Mouse (Mus musculus): Measurements from ENCODE around the gene Naglu.

Naglu gene

DNA sequence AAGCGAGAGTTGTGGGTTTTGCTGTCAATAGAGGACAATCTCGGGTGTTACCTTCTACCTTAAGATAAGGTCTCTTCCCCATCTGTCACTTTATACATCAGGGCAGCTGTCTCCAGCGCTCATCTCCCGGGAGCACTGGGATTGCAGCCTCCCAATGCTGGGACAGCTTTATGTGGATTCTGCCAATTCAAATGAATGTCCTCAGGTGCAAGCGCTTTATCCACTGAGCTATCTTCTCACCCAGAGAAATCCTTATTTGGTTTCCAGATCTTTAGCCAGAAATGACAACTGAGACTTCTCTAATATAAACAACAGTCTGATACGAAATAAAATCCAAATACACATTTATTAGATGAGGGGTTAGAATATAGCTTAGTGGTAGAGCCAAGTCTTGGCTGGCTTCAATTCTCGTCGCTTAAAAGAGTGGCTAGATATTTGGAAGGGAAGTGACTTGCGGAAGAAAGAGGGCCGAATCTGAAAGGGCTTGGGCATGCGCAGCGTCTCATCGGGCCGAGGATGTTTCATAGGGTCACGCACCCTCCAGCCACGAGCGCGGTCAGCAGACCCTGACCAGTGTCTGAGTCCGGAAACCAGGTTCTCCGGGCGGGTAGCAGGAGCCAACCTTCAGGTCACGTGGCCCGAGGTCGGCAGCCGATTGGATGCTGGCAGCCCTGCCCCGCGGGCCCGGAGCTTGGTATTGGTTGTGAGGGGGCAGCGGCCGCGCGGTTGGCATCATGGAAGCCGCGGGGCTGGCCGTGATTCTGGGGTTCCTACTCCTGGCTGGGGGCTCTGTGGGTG lies at the start of gene Naglu:
Naglu (plus strand) TSS at position 622 of the 798 bp plus-strand sequence.
- DNase-seq = peak; percentile 97

GRCm38 (mm10) chr11:101023371-101023770 lies 46.4 kb upstream of the Naglu start:
- peak in 1 of 2 experiments; percentile 39 for DNase-seq

DNA sequence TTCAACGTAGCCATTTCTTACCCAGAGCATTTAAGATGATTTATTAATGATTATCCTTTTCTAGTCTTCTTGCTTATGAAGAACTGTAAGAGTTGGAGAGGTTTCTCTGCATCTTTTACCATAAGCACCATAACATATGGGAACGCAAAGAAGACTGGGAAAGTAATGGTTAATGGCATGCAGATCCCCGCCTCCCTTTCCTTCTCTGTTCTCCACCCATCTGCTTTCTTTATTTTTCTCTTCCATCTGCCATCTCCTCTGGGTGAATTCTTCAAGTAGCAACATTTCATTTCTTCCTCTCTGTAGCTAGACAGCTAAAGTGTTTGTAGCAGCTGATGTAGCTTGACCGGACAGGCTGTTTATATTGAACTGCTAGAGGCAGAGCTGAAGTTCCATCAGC lies 45.8 kb upstream of the Naglu start:
- DNase-seq = no peak

GRCm38 (mm10) chr11:101027121-101027520 lies 42.7 kb upstream of the Naglu start:
- no peak for DNase-seq

GRCm38 (mm10) chr11:101029320-101029719 lies 40.5 kb upstream of the Naglu start:
- no peak for DNase-seq

GRCm38 (mm10) chr11:101030136-101030807 lies 39.5 kb upstream of the Naglu start:
- DNase-seq = no peak

DNA sequence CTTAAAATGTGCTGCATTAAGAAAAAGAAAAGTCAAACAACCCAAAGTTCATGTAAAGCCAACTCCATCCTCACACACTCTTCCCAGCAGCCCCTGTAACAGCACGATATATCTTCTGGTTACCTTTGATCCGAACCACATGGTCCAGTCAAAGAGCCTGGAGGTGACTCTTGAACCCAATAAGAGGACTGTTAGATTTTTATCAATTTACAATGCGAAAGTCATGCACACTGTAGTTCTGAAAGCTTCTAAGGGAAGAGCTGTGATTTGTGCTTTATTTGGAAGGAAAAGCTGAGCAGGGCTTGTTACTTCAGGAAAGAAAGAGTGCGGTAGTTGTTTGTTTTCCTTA lies 39.0 kb upstream of the Naglu start:
- DNase-seq = no peak

- DNase-seq = no peak
Measured at GRCm38 (mm10) chr11:101031470-101031869, 38.3 kb upstream of the Naglu start.

- DNase-seq = no peak
Measured at GRCm38 (mm10) chr11:101033856-101034500, 35.8 kb upstream of the Naglu start.

DNA sequence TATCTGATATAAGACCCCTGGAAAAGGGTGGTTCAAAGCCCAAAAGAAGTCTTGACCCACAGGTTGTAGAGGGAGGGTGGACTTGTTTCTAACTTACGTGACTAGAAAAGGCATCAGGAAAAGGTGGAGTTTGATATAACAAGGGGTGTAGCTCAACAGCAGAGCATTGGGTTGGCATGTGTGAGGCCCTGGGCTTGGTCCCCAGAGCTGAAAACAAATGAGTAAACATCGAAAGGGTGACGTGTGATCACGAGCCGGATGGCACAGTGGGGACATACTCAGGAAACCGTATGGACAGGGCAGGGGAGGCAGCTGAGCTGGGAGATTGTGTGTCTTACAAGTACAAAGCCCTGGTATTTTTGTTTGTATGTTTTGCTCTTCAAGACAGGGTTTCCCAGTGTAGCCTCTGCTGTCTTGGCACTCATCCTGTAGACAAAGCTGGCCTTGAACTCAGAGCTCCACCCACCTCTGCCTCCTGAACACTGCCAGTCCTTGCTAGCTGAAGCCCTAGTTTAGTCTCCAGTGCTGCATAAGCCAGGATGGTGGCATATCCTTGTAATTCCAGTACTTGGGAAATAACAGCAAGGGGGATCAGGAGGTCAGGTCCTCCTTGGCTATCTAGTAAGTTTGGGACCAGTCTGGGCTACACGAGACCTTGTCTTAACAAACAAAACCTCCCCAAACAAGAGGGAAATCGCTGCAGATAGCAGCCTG lies 35.0 kb upstream of the Naglu start:
- DNase-seq = no peak

DNA sequence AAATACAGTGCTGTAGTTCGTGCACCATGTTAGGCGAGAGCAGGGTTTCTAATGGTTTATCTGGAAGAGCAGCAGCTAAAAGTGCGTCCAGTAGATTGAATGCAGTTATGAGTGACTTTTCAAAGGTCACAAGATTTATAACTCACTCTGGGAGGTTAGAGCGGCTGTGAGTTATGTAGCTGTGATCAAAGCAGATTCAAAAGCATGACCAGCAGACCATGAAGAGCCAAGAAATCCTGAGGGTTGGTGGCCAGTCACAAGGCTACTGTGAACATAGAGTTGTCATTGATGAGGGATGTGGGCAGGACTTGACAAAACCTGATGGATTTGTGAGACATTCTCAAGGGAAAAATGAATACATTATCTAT lies 34.5 kb upstream of the Naglu start:
- no peak for DNase-seq

DNA sequence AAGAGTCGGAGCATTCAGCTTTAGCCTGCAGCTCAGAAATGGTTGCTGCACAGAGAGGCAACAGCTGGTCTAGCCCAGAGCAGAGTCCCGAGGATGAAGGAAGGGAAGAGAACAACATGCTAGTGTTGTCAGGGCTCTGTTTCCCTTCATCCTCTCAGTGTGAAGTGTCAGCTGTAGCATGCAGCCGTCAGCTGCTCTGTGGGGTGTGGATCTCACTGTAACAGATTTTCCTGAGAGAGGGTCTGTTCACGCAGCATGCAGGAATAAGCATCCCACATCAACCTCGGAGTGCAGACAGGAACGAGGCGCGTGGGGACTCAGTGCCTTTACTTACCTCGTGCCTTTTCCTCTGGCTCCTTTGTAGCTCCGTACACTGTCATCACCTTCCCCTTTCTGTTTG lies 32.0 kb upstream of the Naglu start:
- no peak for DNase-seq

- no peak for DNase-seq
Measured at GRCm38 (mm10) chr11:101045826-101046225, 24.0 kb upstream of the Naglu start.

DNA sequence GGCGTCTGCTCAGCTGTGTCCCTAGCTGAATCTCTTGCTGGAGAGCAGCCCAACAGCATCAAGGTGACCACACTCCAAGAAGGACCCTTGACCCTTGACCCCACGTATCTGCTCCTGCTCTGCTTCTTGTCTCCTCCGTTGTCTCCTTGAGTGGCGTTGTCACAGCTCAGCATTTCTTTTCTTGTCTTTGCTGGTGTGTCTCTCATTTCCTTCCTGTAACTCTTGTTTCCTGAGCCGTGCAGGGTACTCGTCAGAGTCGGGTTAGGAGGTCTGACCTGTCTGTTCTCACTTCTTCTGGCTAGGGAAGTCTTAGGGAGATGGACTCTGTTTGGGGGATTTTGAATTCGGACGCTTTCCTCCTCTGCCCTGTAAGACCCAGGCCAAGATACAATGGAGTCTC lies 23.4 kb upstream of the Naglu start:
- no peak for DNase-seq

GRCm38 (mm10) chr11:101047502-101047901 lies 22.3 kb upstream of the Naglu start:
- no peak for DNase-seq

DNA sequence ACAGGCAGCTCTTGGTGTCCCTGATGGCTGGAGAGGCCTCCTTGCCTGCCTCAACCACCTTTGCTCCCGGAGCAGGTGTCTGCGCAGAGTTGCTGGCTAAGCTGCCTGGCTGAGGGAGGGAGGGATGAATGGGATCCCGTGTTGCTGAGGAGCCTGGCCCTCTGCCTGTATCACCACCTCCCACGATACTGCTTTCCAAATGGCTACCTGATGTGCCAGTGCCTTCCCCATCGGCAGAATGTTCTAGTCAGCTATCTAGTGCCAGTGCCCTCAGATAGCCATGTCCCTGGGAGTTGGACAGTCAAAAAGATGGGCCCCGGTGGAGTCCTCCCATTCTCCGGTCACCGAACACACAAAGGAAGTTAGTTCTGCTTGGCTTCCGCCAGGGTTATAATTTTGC lies 19.5 kb upstream of the Naglu start:
- DNase-seq = no peak

DNA sequence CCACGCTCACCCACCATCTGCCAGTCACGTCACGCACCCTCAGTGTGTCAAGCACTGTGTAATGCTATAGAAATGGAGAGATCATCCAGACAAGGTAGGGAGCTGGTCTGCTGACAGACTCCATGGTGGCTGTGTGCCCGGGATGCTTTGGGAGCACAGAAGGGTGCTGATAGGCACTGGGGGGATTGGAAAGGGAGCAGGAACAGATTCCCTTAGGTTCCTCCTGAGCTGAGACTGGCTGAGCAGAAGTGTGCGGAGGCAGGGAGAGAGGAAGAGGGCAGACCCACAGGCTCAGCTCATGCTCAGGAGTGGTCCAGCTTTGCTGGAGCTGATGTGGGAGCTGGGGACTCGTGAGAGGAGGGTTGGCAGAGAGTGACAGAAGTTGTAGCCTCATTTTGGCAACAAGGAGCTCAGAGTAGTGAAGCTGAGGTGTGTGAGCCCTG lies 18.7 kb upstream of the Naglu start:
- DNase-seq = no peak

DNA sequence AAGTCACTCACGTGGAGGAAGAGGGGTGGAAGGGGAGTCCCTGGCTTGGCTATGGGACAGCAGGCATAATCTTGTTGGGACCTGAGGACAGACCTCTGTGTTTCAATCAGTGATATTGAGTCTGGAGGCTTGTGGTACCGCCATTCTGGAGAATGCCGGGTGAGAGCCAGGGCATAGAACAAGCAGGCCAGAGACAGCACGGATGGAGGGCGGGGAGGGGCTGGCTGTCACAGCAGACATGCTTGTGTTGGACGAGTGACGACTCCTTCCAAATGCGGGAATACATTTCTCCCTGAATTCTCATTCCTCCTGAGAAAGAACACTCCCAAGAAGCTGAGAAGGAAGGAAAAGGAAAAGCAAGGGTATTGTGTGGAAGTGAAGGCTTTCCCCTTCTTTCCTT lies 18.2 kb upstream of the Naglu start:
- DNase-seq = no peak

DNA sequence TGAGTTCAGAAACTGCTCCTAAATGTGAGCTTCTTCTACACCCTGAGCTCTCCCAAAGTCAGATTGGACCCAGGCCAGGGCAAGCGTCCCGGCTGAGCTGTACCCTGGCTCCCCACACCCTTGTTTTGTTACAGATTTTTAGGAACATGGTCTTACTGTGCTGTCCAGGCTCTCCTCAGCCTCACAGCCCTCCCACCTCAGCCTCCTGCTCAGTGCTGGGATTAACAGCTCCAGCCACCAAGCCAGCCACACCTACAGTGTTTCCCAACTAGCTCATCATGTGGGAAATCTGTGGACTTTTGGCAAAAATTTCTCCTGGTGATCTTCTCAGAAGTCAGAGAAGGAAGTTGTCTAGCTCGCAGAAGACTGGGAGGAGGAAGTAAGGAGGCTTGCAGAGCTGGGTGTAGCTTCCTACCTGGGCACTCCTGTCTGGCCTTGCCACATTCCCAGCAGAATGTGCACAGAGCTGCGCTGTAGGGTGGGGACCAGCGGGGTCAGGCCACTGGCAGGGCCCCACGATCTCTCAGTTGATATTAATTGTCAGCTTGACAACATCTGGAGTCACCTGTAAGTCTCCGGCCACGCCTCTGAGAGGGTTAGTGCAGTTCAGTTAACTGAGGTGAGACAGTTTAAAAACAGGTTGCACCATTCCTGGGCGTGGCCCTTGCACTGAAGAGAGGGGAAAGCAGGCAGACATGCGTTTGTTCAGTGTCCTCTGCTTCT lies 16.9 kb upstream of the Naglu start:
- DNase-seq = peak in 1 of 2 experiments; percentile 50

DNA sequence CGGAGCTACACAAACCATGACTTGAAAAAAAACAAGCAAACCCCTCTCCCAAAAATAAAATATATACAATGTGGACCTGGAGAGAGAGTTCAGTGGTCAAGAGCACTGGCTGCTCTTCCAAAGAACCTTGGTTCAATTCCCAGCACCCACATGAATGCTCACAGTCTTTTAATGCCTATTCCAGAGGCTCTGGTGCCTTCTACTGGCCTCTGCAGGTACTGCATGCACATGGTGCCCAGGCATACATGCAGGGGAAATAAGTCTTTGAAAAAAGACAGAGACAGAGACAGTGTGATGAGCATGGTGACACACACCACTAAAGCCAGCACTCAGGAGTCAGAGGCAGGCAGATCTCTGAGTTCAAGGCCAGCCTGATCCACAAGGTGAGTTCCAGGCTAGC lies 15.8 kb upstream of the Naglu start:
- DNase-seq = no peak

DNA sequence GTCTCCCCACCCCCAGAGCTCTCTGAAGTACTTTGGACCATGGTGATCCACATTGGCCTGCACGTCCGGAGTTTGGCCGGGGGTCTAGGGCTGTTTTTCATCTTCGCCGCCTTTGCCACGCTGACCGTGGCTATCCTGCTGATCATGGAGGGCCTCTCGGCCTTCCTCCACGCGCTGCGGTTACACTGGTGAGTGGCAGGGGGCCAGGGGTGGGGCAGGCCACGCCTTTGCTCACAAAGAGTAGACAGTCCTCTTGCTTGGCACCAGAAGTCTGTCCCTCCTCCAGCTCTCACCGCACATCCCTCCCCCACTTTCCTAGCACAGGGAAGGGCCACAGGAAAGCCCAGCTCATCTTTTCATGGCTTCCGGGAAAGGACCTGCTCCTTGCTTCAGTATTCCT lies 14.4 kb upstream of the Naglu start:
- DNase-seq = peak in 1 of 2 experiments; percentile 61

- peak; percentile 75 to 92 for DNase-seq
Measured at GRCm38 (mm10) chr11:101056885-101057284, 12.9 kb upstream of the Naglu start.

- DNase-seq = peak; percentile 80 to 93
Measured at GRCm38 (mm10) chr11:101057860-101058259, 12.0 kb upstream of the Naglu start.

All from lung, postnatal 4 days (tissue).